Mouse (Mus musculus): Measurements from ENCODE around the gene Prss30. TPM values are rescaled to one million over a fixed set of nuclear protein-coding genes. Genes with fewer than 3 reads are reported as not detected.

The Prss30 gene
- polyA plus RNA-seq (2016; fragmentation: Nextera tagmentation; extraction: Ambion mirVana) = not detected in 2 replicates

GRCm38 (mm10) chr17:23980297-23980909 lies at the start of gene Prss30:
TSS of gene Prss30 (minus strand) at chr17:23980566.
- H3K27me3 ChIP-seq = no peaks in the 10 kb centered on the region
- no peak within 1 kb of the TSS for H3K4me3 ChIP-seq (replicated peaks)
- 82% methylated on average over 10 of the region's 10 CpGs for WGBS
- no peaks in the 10 kb centered on the region for H3K4me1 ChIP-seq (replicated peaks)
- H3K9ac ChIP-seq (replicated peaks) = no peak within 1 kb of the TSS
- no peaks in the 10 kb centered on the region for H3K9me3 ChIP-seq
- no peaks in the 10 kb centered on the region for H3K36me3 ChIP-seq
- no peak within 1 kb of the TSS for H3K4me2 ChIP-seq
- no peak within 1 kb of the TSS for H3K27ac ChIP-seq
- ATAC-seq (ENCODE audit: insufficient number of reproducible peaks, insufficient read depth, low FRiP score, low TSS enrichment, low read depth) = no peak

GRCm38 (mm10) chr17:24029477-24029876 lies 49.1 kb upstream of the Prss30 start:
- Histone ChIP-seq H3K27me3 (no peaks in the 10 kb centered on the region), H3K9ac (replicated peaks) (no peak overlapping the region), H3K4me1 (replicated peaks) (no peaks in the 10 kb centered on the region), H3K36me3 (no peaks in the 10 kb centered on the region), H3K4me3 (replicated peaks) (no peak overlapping the region), H3K27ac (no peak overlapping the region), H3K9me3 (no peaks in the 10 kb centered on the region), H3K4me2 (no peak overlapping the region)
- WGBS = 79% methylated on average over 7 of the region's 7 CpGs
- ATAC-seq (ENCODE audit: insufficient number of reproducible peaks, insufficient read depth, low FRiP score, low TSS enrichment, low read depth) = no peak

GRCm38 (mm10) chr17:24021375-24022199 lies 41.2 kb upstream of the Prss30 start:
- Histone ChIP-seq H3K9me3 (no peaks in the 10 kb centered on the region), H3K4me1 (replicated peaks) (peaks cover 6% of the 10 kb centered on the region; the same call in 1 of the 2 replicates), H3K4me2 (no peak overlapping the region), H3K9ac (replicated peaks) (no peak overlapping the region), H3K4me3 (replicated peaks) (no peak overlapping the region), H3K36me3 (no peaks in the 10 kb centered on the region), H3K27me3 (no peaks in the 10 kb centered on the region), H3K27ac (no peak overlapping the region)
- 82% methylated on average over 5 of the region's 5 CpGs for whole genome bisulfite sequencing
- ATAC-seq (ENCODE audit: insufficient number of reproducible peaks, insufficient read depth, low FRiP score, low TSS enrichment, low read depth) = no peak

- H3K27ac ChIP-seq = no peak overlapping the region
These were observed 40.3 kb upstream of the Prss30 start for GRCm38 (mm10) chr17:24020696-24021095.

GRCm38 (mm10) chr17:24015727-24016126 lies 35.4 kb upstream of the Prss30 start:
- Histone ChIP-seq H3K9ac (replicated peaks) (no peak overlapping the region), H3K4me2 (no peak overlapping the region), H3K27ac (no peak overlapping the region), H3K9me3 (no peaks in the 10 kb centered on the region), H3K27me3 (peaks cover 4% of the 10 kb centered on the region; the same call in 1 of the 2 replicates), H3K4me1 (replicated peaks) (0 out of 2 replicates have a peak, but pooled peaks cover under 1% of the 10 kb centered on the region), H3K4me3 (replicated peaks) (no peak overlapping the region), H3K36me3 (no peaks in the 10 kb centered on the region)
- no peak for ATAC-seq (ENCODE audit: insufficient number of reproducible peaks, insufficient read depth, low FRiP score, low TSS enrichment, low read depth)
- WGBS = 30% methylated on average over 14 of the region's 14 CpGs

More at GRCm38 (mm10) chr17:24020696-24021095, 40.3 kb upstream of the Prss30 start:
- ATAC-seq (ENCODE audit: insufficient number of reproducible peaks, insufficient read depth, low FRiP score, low TSS enrichment, low read depth) = no peak
- Histone ChIP-seq H3K9me3 (no peaks in the 10 kb centered on the region), H3K9ac (replicated peaks) (no peak overlapping the region), H3K36me3 (no peaks in the 10 kb centered on the region), H3K4me3 (replicated peaks) (no peak overlapping the region), H3K27me3 (no peaks in the 10 kb centered on the region), H3K4me1 (replicated peaks) (peaks cover 6% of the 10 kb centered on the region; the same call in 1 of the 2 replicates), H3K4me2 (no peak overlapping the region)
- 49% methylated on average over 6 of the region's 6 CpGs for WGBS

GRCm38 (mm10) chr17:24014433-24014965 lies 34.1 kb upstream of the Prss30 start:
- ATAC-seq (ENCODE audit: insufficient number of reproducible peaks, insufficient read depth, low FRiP score, low TSS enrichment, low read depth) = no peak
- Histone ChIP-seq H3K4me1 (replicated peaks) (peaks cover 5% of the 10 kb centered on the region; the same call in 1 of the 2 replicates), H3K9ac (replicated peaks) (no peak overlapping the region), H3K27ac (no peak overlapping the region), H3K9me3 (no peaks in the 10 kb centered on the region), H3K4me2 (no peak overlapping the region), H3K27me3 (peaks cover 4% of the 10 kb centered on the region; the same call in 1 of the 2 replicates), H3K36me3 (no peaks in the 10 kb centered on the region), H3K4me3 (replicated peaks) (no peak overlapping the region)
- 83% methylated on average over 5 of the region's 5 CpGs for WGBS

GRCm38 (mm10) chr17:24012921-24013320 lies 32.6 kb upstream of the Prss30 start:
- Histone ChIP-seq H3K4me1 (replicated peaks) (peaks cover 7% of the 10 kb centered on the region; the same call in 1 of the 2 replicates), H3K4me3 (replicated peaks) (no peak overlapping the region), H3K27ac (no peak overlapping the region), H3K36me3 (no peaks in the 10 kb centered on the region), H3K9me3 (no peaks in the 10 kb centered on the region), H3K27me3 (peaks cover 8% of the 10 kb centered on the region; the same call in 1 of the 2 replicates), H3K9ac (replicated peaks) (no peak overlapping the region), H3K4me2 (no peak overlapping the region)
- 89% methylated on average over 2 of the region's 2 CpGs for WGBS
- ATAC-seq (ENCODE audit: insufficient number of reproducible peaks, insufficient read depth, low FRiP score, low TSS enrichment, low read depth) = no peak

- Histone ChIP-seq H3K9ac (replicated peaks) (no peak overlapping the region), H3K27me3 (peaks cover 10% of the 10 kb centered on the region; the same call in 1 of the 2 replicates), H3K4me2 (no peak overlapping the region), H3K4me3 (replicated peaks) (no peak overlapping the region), H3K27ac (no peak overlapping the region), H3K9me3 (no peaks in the 10 kb centered on the region), H3K4me1 (replicated peaks) (peaks cover 7% of the 10 kb centered on the region; the same call in 1 of the 2 replicates), H3K36me3 (no peaks in the 10 kb centered on the region)
- ATAC-seq (ENCODE audit: insufficient number of reproducible peaks, insufficient read depth, low FRiP score, low TSS enrichment, low read depth) = no peak
- 49% methylated on average over 5 of the region's 5 CpGs for WGBS
These were observed 29.3 kb upstream of the Prss30 start for GRCm38 (mm10) chr17:24009617-24010016.

GRCm38 (mm10) chr17:24008105-24008504 lies 27.7 kb upstream of the Prss30 start:
- no peak overlapping the region for H3K4me3 ChIP-seq (replicated peaks)
- H3K27me3 ChIP-seq = peaks cover 10% of the 10 kb centered on the region; the same call in 1 of the 2 replicates
- H3K9ac ChIP-seq (replicated peaks) = no peak overlapping the region
- no peak for ATAC-seq (ENCODE audit: insufficient number of reproducible peaks, insufficient read depth, low FRiP score, low TSS enrichment, low read depth)
- 80% methylated on average over 4 of the region's 4 CpGs for WGBS
- H3K27ac ChIP-seq = no peak overlapping the region
- H3K4me1 ChIP-seq (replicated peaks) = peaks cover 7% of the 10 kb centered on the region; the same call in 1 of the 2 replicates
- H3K36me3 ChIP-seq = no peaks in the 10 kb centered on the region
- no peaks in the 10 kb centered on the region for H3K9me3 ChIP-seq
- H3K4me2 ChIP-seq = no peak overlapping the region

GRCm38 (mm10) chr17:24007391-24007790 lies 27.0 kb upstream of the Prss30 start:
- Histone ChIP-seq H3K9me3 (no peaks in the 10 kb centered on the region), H3K4me3 (replicated peaks) (no peak overlapping the region), H3K27ac (no peak overlapping the region), H3K9ac (replicated peaks) (no peak overlapping the region), H3K4me1 (replicated peaks) (peaks cover 7% of the 10 kb centered on the region; the same call in 1 of the 2 replicates), H3K27me3 (0 out of 2 replicates have a peak, but pooled peaks cover 6% of the 10 kb centered on the region), H3K36me3 (no peaks in the 10 kb centered on the region), H3K4me2 (no peak overlapping the region)
- 79% methylated on average over 1 of the region's 1 CpGs for WGBS
- ATAC-seq (ENCODE audit: insufficient number of reproducible peaks, insufficient read depth, low FRiP score, low TSS enrichment, low read depth) = no peak

GRCm38 (mm10) chr17:24006930-24007329 lies 26.6 kb upstream of the Prss30 start:
- ATAC-seq (ENCODE audit: insufficient number of reproducible peaks, insufficient read depth, low FRiP score, low TSS enrichment, low read depth) = no peak
- 60% methylated on average over 2 of the region's 2 CpGs for WGBS
- Histone ChIP-seq H3K4me2 (no peak overlapping the region), H3K4me3 (replicated peaks) (no peak overlapping the region), H3K9me3 (no peaks in the 10 kb centered on the region), H3K36me3 (no peaks in the 10 kb centered on the region), H3K27me3 (0 out of 2 replicates have a peak, but pooled peaks cover 6% of the 10 kb centered on the region), H3K9ac (replicated peaks) (no peak overlapping the region), H3K27ac (no peak overlapping the region), H3K4me1 (replicated peaks) (peaks cover 7% of the 10 kb centered on the region; the same call in 1 of the 2 replicates)

All from limb, embryonic 12.5 days (tissue).